Mouse (Mus musculus) embryonic facial prominence, embryonic 14.5 days (tissue): Measurements from ENCODE around the gene Ltb4r2. TPM values are rescaled to one million over a fixed set of nuclear protein-coding genes. Genes with fewer than 3 reads are reported as not detected.
A peak's percentile ranks its signal among the peaks of the same experiment; 100 is the strongest.

Source experiments
- ATAC-seq: fragments of 200-750 bp; cut with Nextera tagmentation; 2 replicates; pipeline ENCODE4 v1.8.0; 2017; ENCODE audit warnings: low read depth, moderate number of reproducible peaks, moderate TSS enrichment
- DNase-seq: peaks from one replicate; pipeline ENCODE4 v3.0.0-alpha.2; 2015; ENCODE audit warnings: low spot score
- H3K27ac ChIP-seq: fragments of 300-500 bp; sonication (generic); replicated peaks from 2 replicates; pipeline ENCODE4 v1.5.1; 2014; ENCODE audit warnings: low read depth, mild to moderate bottlenecking, low read length, moderate library complexity
- H3K27me3 ChIP-seq: fragments of 300-500 bp; sonication (generic); replicated peaks from 2 replicates; pipeline ENCODE4 v1.6.1; 2014; ENCODE audit warnings: low read length; ENCODE audit not compliant: control insufficient read depth, insufficient read depth
- H3K36me3 ChIP-seq: fragments of 300-500 bp; sonication (generic); 2 replicates; pipeline ENCODE4 v1.6.1; 2014; ENCODE audit warnings: low read length, mixed read lengths; ENCODE audit not compliant: control insufficient read depth, insufficient read depth
- H3K4me1 ChIP-seq: fragments of 300-500 bp; sonication (generic); 2 replicates; pipeline ENCODE4 v1.6.1; 2014; ENCODE audit warnings: antibody characterized with exemption, low read length; ENCODE audit not compliant: control insufficient read depth, insufficient read depth
- H3K4me2 ChIP-seq: fragments of 300-500 bp; sonication (generic); 2 replicates; pipeline ENCODE4 v1.6.1; 2014; ENCODE audit warnings: low read depth, mild to moderate bottlenecking, low read length, moderate library complexity, mixed read lengths
- H3K4me3 ChIP-seq: fragments of 300-500 bp; sonication (generic); 2 replicates; pipeline ENCODE4 v1.5.1; 2014; ENCODE audit warnings: low read depth, mild to moderate bottlenecking, low read length
- H3K9ac ChIP-seq: fragments of 300-500 bp; sonication (generic); 2 replicates; pipeline ENCODE4 v1.6.1; 2014; ENCODE audit warnings: low read depth, mild to moderate bottlenecking, low read length, moderate library complexity, mixed read lengths
- H3K9me3 ChIP-seq: fragments of 300-500 bp; sonication (generic); 2 replicates; pipeline ENCODE4 v1.6.1; 2016; ENCODE audit warnings: low read length; ENCODE audit not compliant: control insufficient read depth
- WGBS: fragments of 180-500 bp; shearing (Covaris S2); extraction: QIAGEN DNeasy Blood & Tissue Kit; methylation state at CpG from one replicate; pipeline ENCODE4 v1.1.7; 2014; 5-methylcytosine and 5-hydroxymethylcytosine counted together
- polyA plus RNA-seq: library from polyadenylated mRNA; unstranded; fragments of >200 nt; fragmentation: Nextera tagmentation; extraction: Ambion mirVana; gene quantifications from 2 replicates; pipeline ENCODE4 v1.2.1, GENCODE M21; 2014

Gene Ltb4r2
- polyA plus RNA-seq, 1 experiment from 2014 or later: 0.47 TPM

GRCm38 (mm10) chr14:55765696-55766095, 4.5 kb downstream of the Ltb4r2 start, which contains the start of gene Ltb4r1:
TSS of gene Ltb4r1 (plus strand) at chr14:55765962.
- Histone ChIP-seq H3K36me3 (no peaks in the 10 kb centered on the region; the same call in 1 of the 2 replicates), H3K27me3 (peaks cover 43% of the 10 kb centered on the region), H3K4me3 (no peak within 1 kb of the TSS), H3K27ac (no peak within 1 kb of the TSS), H3K4me2 (no peak within 1 kb of the TSS), H3K9ac (no peak within 1 kb of the TSS), H3K9me3 (no peaks in the 10 kb centered on the region), H3K4me1 (peaks cover 9% of the 10 kb centered on the region; the same call in 1 of the 2 replicates)
- no peak for DNase-seq
- no peak for ATAC-seq
- 74% methylated on average over 4 of the region's 4 CpGs for WGBS

- Histone ChIP-seq H3K9me3 (no peaks in the 10 kb centered on the region), H3K9ac (peak overlapping the region; percentile 62), H3K27me3 (peaks cover 29% of the 10 kb centered on the region), H3K4me1 (peaks cover under 1% of the 10 kb centered on the region; the same call in 1 of the 2 replicates), H3K4me2 (peak overlapping the region; percentile 76), H3K4me3 (peak overlapping the region; percentile 43), H3K36me3 (no peaks in the 10 kb centered on the region; the same call in 1 of the 2 replicates), H3K27ac (no peak overlapping the region)
- peak; percentile 55 for DNase-seq
- WGBS: 12% methylated on average over 40 of the region's 52 CpGs
- peak; percentile 47; the same call in 1 of the 2 replicates for ATAC-seq
Measured at GRCm38 (mm10) chr14:55767519-55768414, 6.5 kb downstream of the Ltb4r2 start.

GRCm38 (mm10) chr14:55768555-55768954, 7.3 kb downstream of the Ltb4r2 start:
- no peak overlapping the region for H3K27ac ChIP-seq
- ATAC-seq: no peak

GRCm38 (mm10) chr14:55769087-55769703, 8.0 kb downstream of the Ltb4r2 start:
- no peaks in the 10 kb centered on the region for H3K9me3 ChIP-seq
- DNase-seq: no peak
- ATAC-seq: no peak
- H3K4me2 ChIP-seq: no peak overlapping the region
- H3K4me1 ChIP-seq: no peaks in the 10 kb centered on the region; the same call in 1 of the 2 replicates
- 72% methylated on average over 16 of the region's 16 CpGs for WGBS
- H3K4me3 ChIP-seq: no peak overlapping the region
- peaks cover 29% of the 10 kb centered on the region for H3K27me3 ChIP-seq
- H3K27ac ChIP-seq: no peak overlapping the region
- H3K9ac ChIP-seq: no peak overlapping the region
- no peaks in the 10 kb centered on the region; the same call in 1 of the 2 replicates for H3K36me3 ChIP-seq

More at GRCm38 (mm10) chr14:55768555-55768954, 7.3 kb downstream of the Ltb4r2 start:
- H3K4me1 ChIP-seq: no peaks in the 10 kb centered on the region; the same call in 1 of the 2 replicates
- no peak for DNase-seq
- no peaks in the 10 kb centered on the region; the same call in 1 of the 2 replicates for H3K36me3 ChIP-seq
- no peaks in the 10 kb centered on the region for H3K9me3 ChIP-seq
- H3K4me2 ChIP-seq: no peak overlapping the region
- H3K27me3 ChIP-seq: peaks cover 29% of the 10 kb centered on the region
- no peak overlapping the region for H3K9ac ChIP-seq
- no peak overlapping the region for H3K4me3 ChIP-seq
- WGBS: 83% methylated on average over 6 of the region's 6 CpGs

GRCm38 (mm10) chr14:55776711-55777110, 15.5 kb downstream of the Ltb4r2 start:
- ATAC-seq: no peak
- DNase-seq: no peak
- 58% methylated on average over 7 of the region's 7 CpGs for WGBS
- Histone ChIP-seq H3K9ac (no peak overlapping the region), H3K4me3 (no peak overlapping the region), H3K4me2 (no peak overlapping the region), H3K9me3 (no peaks in the 10 kb centered on the region), H3K27ac (no peak overlapping the region), H3K4me1 (peaks cover 4% of the 10 kb centered on the region), H3K36me3 (peaks cover 16% of the 10 kb centered on the region; the same call in 1 of the 2 replicates), H3K27me3 (peaks cover 3% of the 10 kb centered on the region; the same call in 1 of the 2 replicates)

DNA sequence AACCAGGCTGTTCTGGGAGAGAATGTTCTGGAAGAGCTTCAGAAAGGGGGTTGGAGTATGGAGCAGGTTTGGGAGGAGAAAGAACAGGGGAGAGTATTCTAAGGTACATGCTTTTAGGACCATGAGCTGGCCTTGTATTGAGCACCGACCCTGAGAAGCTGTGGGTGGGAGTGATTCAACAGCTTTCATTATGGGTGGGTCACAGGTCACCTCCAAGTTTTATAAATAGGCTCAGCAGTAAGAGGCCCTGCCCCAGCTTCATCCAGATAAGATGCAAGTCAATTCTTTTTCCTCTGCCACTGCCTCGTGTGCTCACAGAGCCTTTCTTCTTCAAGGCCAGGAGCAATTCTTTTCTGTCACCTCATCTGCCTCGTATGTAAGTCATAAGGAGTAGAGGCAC, 15.9 kb downstream of the Ltb4r2 start:
- H3K9ac ChIP-seq: no peak overlapping the region
- H3K9me3 ChIP-seq: no peaks in the 10 kb centered on the region
- no peak overlapping the region for H3K4me2 ChIP-seq
- no peak for DNase-seq
- 37% methylated on average over 3 of the region's 3 CpGs for WGBS
- no peak for ATAC-seq
- peaks cover 8% of the 10 kb centered on the region for H3K4me1 ChIP-seq
- no peak overlapping the region for H3K4me3 ChIP-seq
- no peak overlapping the region for H3K27ac ChIP-seq
- peaks cover 5% of the 10 kb centered on the region; the same call in 1 of the 2 replicates for H3K27me3 ChIP-seq
- H3K36me3 ChIP-seq: peaks cover 16% of the 10 kb centered on the region; the same call in 1 of the 2 replicates

DNA sequence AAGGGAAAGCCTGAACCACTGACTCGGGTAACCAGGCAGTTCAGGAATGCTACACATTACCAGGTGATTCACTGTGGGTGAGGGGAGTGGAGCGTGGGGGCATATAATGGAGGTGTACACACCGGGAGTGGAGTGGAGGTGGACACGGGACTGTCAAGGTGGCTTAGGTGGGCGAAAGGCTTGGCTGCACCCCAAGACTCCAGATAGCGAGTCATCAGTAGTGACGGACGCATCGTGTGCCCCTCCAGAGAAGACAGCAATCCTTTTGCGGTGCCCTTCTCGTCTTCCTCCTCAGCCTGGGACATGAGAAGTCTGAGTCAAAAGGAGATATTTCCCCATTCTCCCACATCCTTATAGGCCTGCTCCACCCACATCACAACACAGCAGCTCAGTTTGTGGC, 16.6 kb downstream of the Ltb4r2 start:
- peaks cover 14% of the 10 kb centered on the region for H3K4me1 ChIP-seq
- DNase-seq (no peak), ATAC-seq (no peak)
- WGBS: 87% methylated on average over 11 of the region's 11 CpGs
- H3K4me3 ChIP-seq: no peak overlapping the region
- no peak overlapping the region for H3K4me2 ChIP-seq
- no peak overlapping the region for H3K9ac ChIP-seq
- H3K27ac ChIP-seq: no peak overlapping the region
- H3K27me3 ChIP-seq: peaks cover 5% of the 10 kb centered on the region; the same call in 1 of the 2 replicates
- no peaks in the 10 kb centered on the region for H3K9me3 ChIP-seq
- H3K36me3 ChIP-seq: peaks cover 16% of the 10 kb centered on the region; the same call in 1 of the 2 replicates

DNA sequence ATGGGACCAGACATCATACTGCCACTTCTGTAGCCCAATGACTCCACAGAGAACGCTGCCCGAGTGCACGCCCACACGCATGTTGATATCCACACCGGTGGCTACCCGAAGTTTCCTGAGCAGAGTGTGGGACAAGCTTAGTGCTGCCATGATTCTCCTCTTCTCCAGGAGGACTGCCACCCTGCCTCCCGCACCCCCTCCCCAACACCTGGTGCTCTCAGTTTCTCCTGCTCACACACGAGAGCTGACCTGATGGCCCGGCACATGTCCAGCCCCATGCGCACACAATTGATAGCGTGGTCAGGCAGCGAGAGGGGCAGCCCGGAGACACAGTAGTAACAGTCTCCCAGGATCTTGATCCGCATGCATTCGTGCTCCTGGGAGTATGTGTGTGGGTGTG, 17.5 kb downstream of the Ltb4r2 start:
- no peak for ATAC-seq
- peaks cover 5% of the 10 kb centered on the region; the same call in 1 of the 2 replicates for H3K27me3 ChIP-seq
- peaks cover 15% of the 10 kb centered on the region for H3K4me1 ChIP-seq
- no peak overlapping the region for H3K4me2 ChIP-seq
- H3K4me3 ChIP-seq: no peak overlapping the region
- 88% methylated on average over 15 of the region's 15 CpGs for WGBS
- no peak overlapping the region for H3K27ac ChIP-seq
- peaks cover 16% of the 10 kb centered on the region; the same call in 1 of the 2 replicates for H3K36me3 ChIP-seq
- no peak overlapping the region for H3K9ac ChIP-seq
- H3K9me3 ChIP-seq: no peaks in the 10 kb centered on the region
- DNase-seq: no peak
